Mouse (Mus musculus): ENCODE data around the gene Cyth4. TPM values are rescaled to one million over a fixed set of nuclear protein-coding genes. Genes with fewer than 3 reads are reported as not detected.

Cyth4 gene
- total RNA-seq, 2 experiments from 2014 or later, result 1.9 TPM

GRCm38 (mm10) chr15:78567608-78568120, 29.2 kb upstream of the Cyth4 start:
- intact Hi-C loops (cut with DNase I), result no loop called here
- Histone ChIP-seq H3K4me3 (no peak overlapping the region), H3K27ac (no peak overlapping the region)
- TF ChIP-seq CTCF (IDR thresholded peaks at IDR 0.05), result no peak
- no peak for DNase-seq

- Histone ChIP-seq H3K4me3 (no peak overlapping the region), H3K27ac (no peak overlapping the region)
- DNase-seq, result no peak
- intact Hi-C loops (cut with DNase I), result no loop called here
- no peak for TF ChIP-seq CTCF (IDR thresholded peaks at IDR 0.05)
Observed at GRCm38 (mm10) chr15:78570170-78570569, 26.7 kb upstream of the Cyth4 start.

- TF ChIP-seq CTCF (IDR thresholded peaks at IDR 0.05), result no peak
- Histone ChIP-seq H3K4me3 (peak overlapping the region; percentile 38), H3K27ac (no peak overlapping the region)
- no peak for DNase-seq
- intact Hi-C loops (cut with DNase I), result no loop called here
Observed at GRCm38 (mm10) chr15:78571554-78572269, 25.1 kb upstream of the Cyth4 start.

GRCm38 (mm10) chr15:78572270-78572600, 24.6 kb upstream of the Cyth4 start:
- no peak for DNase-seq
- TF ChIP-seq CTCF (IDR thresholded peaks at IDR 0.05), result no peak
- Histone ChIP-seq H3K4me3 (peak overlapping the region; percentile 38), H3K27ac (no peak overlapping the region; the same call in 1 of the 2 replicates)
- intact Hi-C loops (cut with DNase I), result no loop called here

- Histone ChIP-seq H3K4me3 (peak within 1 kb of the TSS; percentile 38), H3K27ac (no peak within 1 kb of the TSS; the same call in 1 of the 2 replicates)
- intact Hi-C loops (cut with DNase I), result no loop called here
- DNase-seq, result no peak
- TF ChIP-seq CTCF (IDR thresholded peaks at IDR 0.05), result no peak
Observed at GRCm38 (mm10) chr15:78572658-78573397, 24.0 kb upstream of the Cyth4 start, which contains the start of gene Rac2. Gene Rac2, minus strand, starts transcription at chr15:78572783.

GRCm38 (mm10) chr15:78576284-78576810, 20.5 kb upstream of the Cyth4 start:
- intact Hi-C loops (cut with DNase I), result no loop called here
- DNase-seq, result no peak
- no peak for TF ChIP-seq CTCF (IDR thresholded peaks at IDR 0.05)
- Histone ChIP-seq H3K4me3 (no peak overlapping the region), H3K27ac (no peak overlapping the region)

GRCm38 (mm10) chr15:78583352-78583751, 13.5 kb upstream of the Cyth4 start:
- intact Hi-C loops (cut with DNase I), result loop anchor here (5.0 kb wide), 2 partner anchors 71 to 136 kb away; no protein-coding TSS in a partner anchor
- no peak overlapping the region for H3K4me3 ChIP-seq
- no peak for TF ChIP-seq CTCF (IDR thresholded peaks at IDR 0.05)
- DNase-seq, result peak; percentile 79
- peak overlapping the region; percentile 66; the same call in 1 of the 2 replicates for H3K27ac ChIP-seq

GRCm38 (mm10) chr15:78585404-78585803, 11.4 kb upstream of the Cyth4 start:
- DNase-seq, result no peak
- TF ChIP-seq CTCF (IDR thresholded peaks at IDR 0.05), result no peak
- intact Hi-C loops (cut with DNase I), result no loop called here
- Histone ChIP-seq H3K4me3 (no peak overlapping the region), H3K27ac (no peak overlapping the region)

GRCm38 (mm10) chr15:78587050-78587994, 9.5 kb upstream of the Cyth4 start:
- intact Hi-C loops (cut with DNase I), result no loop called here
- peak; percentile 85 for DNase-seq
- peak; percentile 98; the same call in 1 of the 2 replicates for TF ChIP-seq CTCF (IDR thresholded peaks at IDR 0.05)

GRCm38 (mm10) chr15:78588049-78588448, 8.8 kb upstream of the Cyth4 start:
- DNase-seq, result no peak
- intact Hi-C loops (cut with DNase I), result no loop called here
- TF ChIP-seq CTCF (IDR thresholded peaks at IDR 0.05), result no peak
- no peak overlapping the region for H3K27ac ChIP-seq
- H3K4me3 ChIP-seq, result no peak overlapping the region

More at GRCm38 (mm10) chr15:78587050-78587994, 9.5 kb upstream of the Cyth4 start:
- Histone ChIP-seq H3K27ac (no peak overlapping the region), H3K4me3 (no peak overlapping the region)

- no peak for DNase-seq
- TF ChIP-seq CTCF (IDR thresholded peaks at IDR 0.05), result no peak
- intact Hi-C loops (cut with DNase I), result no loop called here
- no peak overlapping the region for H3K27ac ChIP-seq
- H3K4me3 ChIP-seq, result no peak overlapping the region
Observed at GRCm38 (mm10) chr15:78588900-78589299, 7.9 kb upstream of the Cyth4 start.

- Histone ChIP-seq H3K4me3 (no peak overlapping the region), H3K27ac (no peak overlapping the region)
- intact Hi-C loops (cut with DNase I), result no loop called here
- DNase-seq, result no peak
- no peak for TF ChIP-seq CTCF (IDR thresholded peaks at IDR 0.05)
Observed at GRCm38 (mm10) chr15:78589936-78590335, 6.9 kb upstream of the Cyth4 start.

All from gastrocnemius, adult 2 months (tissue).